Mouse (Mus musculus) ovary, adult 18-20 months (tissue): Measurements from ENCODE around the gene Yipf2.

Experiments used
- DNase-seq: peaks from one replicate; pipeline ENCODE4 v3.0.0; 2022; ENCODE audit warnings: low spot score, mixed read lengths

The Yipf2 gene

DNA sequence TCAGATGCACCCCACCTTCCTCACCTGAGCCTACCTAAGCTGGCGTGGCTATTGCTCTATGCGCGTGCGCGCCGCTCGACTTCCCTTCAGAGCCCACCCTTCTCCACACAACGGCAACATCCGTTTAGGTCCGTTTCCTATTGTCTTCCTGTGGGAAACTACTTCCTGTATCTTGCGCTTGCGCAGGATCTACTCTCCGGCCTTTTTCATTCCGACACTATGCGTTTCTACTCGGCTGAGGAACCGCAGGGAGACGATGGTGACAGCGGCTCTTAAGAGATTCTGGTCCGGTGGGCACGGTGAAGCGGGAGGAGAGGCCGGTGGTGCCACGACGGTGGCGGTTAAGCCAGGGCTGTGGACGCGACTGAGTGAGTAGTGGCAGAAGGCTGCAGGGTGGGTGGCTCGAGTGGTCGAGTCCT lies at the start of gene Yipf2, which contains the start of gene Timm29:
Gene Yipf2 (minus strand): TSS at position 126 of the 419 bp plus-strand sequence.
Gene Timm29 (plus strand): TSS at position 20 of the 419 bp plus-strand sequence.
- peak; percentile 85 for DNase-seq

DNA sequence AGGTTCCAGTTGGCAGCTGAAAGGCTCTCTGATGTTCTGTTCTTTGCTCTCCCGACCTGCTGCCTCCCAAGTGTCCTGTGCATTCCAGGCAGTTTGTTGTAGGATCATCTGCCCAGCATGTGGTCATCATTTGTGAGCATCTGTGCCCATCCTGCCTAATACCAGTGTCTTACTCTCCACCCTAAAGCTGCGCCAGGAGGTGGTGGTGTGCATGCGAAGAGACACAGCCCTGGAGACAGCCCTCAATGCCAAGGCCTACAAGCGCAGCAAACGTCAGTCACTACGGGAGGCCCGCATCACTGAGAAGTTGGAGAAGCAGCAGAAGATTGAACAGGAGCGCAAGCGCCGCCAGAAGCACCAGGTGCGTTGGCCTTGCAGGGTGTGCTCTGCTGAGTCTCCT lies 46.4 kb upstream of the Yipf2 start:
- DNase-seq, result no peak

DNA sequence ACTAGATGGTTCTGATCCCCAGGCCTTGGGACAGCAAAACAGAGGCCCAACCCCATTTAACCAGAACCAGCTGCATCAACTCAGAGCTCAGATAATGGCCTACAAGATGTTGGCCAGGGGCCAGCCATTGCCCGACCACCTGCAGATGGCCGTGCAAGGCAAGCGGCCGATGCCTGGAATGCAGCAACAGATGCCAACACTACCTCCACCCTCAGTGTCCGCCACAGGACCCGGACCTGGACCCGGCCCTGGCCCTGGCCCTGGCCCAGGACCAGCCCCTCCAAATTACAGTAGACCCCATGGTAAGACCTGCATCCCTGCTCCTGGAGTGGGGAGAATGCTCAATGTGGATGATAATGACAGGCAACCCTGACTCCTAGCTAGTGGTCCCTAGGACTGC lies 43.0 kb upstream of the Yipf2 start:
- no peak for DNase-seq

DNA sequence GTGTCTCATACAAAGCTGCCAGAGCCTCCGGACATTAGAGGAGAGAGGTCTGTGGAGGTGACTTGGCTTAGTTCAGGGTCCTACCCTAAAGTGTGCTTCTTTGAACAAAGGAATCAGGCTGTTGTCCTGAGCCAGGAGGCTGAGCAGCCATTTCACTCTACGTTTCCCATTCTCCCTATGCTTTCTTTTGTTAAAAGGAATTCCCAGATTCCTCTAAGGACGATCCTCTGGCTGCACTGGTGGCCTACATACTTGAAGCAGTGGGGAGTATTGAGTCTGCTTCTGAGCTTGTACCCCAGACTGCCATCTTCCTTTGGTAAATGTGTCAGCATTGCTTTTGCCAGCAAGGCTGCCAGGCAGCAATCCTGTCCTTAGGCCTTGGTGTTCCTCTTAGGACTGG lies 40.5 kb upstream of the Yipf2 start:
- DNase-seq, result no peak

DNA sequence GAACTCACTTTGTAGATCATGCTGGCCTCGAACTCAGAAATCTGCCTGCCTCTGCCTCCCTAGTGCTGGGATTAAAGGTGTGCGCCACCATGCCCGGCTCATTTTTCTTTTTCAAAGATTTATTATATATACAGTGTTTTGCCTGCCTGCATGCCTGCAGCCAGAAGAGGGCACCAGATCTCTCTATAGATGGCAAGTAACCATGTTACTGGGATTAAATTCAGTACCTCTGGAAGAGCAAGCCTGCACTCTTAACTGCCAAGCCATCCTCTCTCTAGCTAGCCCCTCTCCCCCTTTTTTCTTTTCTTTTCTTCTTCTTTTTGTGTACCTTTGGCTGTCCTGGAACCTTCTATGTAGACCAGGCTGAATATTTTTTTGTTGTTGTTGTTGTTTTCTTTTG lies 38.0 kb upstream of the Yipf2 start:
- no peak for DNase-seq

DNA sequence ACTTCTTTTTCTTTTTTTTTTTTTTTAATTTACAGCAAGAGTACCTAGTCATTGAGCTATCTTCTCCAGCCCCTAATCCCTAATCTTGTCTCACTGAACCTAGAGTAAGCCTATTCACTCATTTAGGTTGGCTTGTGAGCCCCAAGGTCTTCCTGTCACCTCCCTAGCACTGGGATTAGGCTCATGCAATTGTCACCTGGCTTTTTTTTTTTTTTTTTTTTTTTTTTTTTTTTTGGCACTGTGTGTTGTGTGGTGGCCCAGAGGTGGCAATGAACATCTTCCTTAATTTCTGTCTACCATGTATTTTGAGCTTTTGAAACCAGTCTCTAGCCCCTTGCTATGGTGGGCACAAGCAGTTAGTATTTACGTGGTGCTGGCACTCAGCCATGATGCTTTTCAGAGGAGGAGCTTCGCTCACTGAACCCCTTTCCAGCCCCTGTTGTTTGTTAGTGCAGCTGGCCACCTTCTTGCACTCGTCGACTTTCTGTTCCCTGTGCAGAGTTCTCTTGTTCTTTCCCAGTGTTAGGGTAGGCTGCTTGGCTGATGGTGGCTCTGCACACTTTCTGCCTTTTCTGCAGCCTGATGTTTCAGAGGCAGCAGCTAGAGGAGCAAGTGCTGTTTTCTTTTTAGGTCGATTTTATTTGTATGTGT lies 34.6 kb upstream of the Yipf2 start:
- no peak for DNase-seq

DNA sequence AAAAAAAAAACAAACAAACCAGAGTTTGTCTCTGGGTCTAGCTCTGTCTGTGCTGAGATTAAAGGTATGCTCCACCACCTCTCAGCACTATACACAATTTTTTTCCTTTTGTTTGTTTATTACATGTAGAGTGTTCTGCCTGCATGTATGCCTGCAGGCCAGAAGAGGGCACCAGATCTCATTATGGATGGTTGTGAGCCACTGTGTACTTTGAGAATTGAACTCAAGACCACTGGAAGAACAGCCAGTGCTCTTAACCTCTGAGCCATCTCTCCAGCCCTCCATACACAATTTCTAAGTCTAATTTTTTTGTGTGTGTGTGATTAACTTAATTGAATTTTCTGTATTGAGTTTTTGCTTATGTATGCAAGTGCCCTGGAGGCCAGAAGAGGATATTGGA lies 33.9 kb upstream of the Yipf2 start:
- DNase-seq, result no peak

DNA sequence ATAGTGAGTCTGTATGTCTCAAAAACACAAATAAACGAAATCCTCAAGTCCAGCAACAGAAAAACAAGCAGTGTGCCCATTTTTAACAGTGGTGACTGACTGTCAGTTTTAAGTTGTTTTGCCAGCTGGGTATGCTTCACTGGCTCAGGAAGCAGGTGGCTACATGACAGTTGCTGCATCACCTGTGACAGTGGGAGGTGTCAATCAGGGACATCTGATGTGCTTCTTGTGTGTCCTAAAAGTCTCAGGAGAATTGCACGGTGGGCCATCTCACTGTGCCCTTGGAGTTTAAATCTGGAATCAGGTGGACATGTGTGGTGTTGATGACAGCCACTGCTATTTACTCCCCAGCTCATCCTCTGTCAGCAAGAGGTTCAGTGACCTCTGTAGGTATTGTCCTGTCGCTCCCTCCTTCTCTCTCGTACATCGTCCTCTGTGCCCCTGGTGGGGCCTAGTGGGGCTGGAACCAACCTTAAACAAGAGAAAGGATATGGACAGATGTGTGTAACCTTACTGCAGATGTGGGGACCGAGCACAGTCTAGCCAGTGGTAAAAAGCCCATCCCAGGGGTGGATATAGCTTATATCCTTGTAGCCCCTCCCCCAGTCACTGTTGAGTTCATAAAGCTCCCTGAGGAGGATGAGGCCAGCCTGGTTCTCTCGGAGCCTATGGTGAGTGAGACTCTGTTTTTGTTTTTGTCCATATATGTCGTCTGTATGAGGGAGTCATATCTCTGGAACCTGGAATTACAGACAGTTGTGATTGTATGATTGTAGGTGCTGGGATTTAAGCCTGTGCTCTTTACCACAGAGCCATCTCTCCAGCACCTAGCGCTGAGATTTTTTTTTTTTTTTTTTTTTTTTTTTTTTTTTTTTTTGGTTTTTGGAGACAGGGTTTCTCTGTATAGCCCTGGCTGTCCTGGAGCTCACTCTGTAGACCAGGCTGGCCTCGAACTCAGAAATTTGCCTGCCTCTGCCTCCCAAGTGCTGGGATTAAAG lies 33.0 kb upstream of the Yipf2 start:
- no peak for DNase-seq

DNA sequence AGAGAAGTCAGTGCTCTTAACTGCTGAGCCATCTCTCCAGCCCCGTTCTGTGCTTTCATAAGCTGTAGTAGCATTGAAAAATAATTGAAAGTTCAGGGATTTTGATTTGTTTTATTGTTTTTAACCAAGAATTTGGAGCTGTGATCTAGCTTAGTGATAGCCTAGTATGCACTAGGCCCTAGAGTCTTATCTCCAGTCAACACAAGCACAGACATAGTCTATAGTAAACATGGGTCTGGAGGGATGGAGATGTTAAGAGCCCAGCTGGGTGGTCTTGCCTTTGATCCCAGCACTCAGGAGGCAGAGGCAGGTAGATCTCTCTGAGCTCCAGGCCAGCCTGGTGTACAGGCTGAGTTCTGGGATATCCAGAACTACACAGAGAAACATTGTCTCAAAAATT lies 30.0 kb upstream of the Yipf2 start:
- no peak for DNase-seq

DNA sequence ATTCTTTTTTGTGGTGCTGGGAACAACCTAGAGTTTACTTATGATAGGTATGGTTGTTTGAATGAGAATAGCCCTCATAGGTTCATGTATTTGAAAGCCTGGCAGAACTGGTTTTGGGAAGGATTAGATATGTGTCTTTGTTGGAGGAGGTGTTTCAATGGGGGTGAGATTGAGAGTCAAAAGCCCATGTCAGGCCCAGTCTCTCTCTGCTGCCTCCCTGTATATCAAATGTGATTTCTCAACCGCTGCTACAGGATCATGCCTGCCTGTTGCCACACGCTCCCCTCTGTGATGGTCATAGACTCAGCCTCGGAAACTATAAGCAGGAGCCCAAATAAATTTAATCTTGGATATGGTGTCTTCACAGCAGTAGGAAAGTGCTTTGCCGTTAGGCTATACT lies 27.6 kb upstream of the Yipf2 start:
- no peak for DNase-seq

DNA sequence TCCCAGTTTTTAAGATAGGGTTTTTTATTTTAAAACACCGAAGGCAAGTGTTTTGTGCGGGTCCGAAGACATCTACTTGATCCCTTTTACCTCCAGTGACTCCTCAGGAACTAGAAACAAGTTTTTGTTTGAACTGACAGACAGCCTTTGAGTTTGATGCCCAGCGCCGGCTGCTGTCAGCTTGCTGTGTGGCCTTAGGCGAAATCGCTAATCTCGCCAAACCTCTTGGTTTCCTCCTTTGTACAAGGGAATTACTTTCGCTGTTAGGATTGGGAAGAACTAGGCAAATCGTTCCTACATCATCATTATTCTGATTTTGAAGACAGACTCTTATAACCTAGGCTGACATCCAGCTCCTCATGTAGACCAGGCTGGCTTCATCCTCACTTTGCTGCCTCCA lies 24.4 kb upstream of the Yipf2 start:
- DNase-seq, result no peak

DNA sequence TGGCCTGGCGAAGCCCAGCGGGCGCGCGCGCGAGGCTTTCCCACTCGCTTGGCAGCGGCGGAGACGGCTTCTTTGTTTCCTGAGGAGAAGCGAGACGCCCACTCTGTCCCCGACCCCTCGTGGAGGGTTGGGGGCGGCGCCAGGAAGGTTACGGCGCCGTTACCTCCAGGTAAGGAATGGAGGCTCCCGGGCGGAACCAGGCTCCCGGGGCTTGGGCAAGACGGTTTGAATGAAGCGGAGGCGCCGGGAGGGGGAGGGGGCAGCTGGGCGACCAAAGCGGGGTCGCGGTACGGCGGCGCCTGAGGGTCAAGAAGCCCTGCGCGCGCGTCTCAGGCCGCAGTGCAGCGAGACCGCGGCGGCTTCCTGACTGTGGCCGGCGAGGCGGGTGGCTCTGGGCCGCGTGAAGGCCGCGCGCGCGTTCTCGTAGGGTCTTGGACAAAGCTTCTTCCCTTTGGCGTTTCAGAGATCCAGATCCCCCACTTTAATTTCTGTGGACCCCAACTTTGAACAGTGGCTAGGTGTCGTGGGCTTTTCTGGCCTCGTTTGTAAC lies 23.7 kb upstream of the Yipf2 start:
- DNase-seq, result peak; percentile 83

DNA sequence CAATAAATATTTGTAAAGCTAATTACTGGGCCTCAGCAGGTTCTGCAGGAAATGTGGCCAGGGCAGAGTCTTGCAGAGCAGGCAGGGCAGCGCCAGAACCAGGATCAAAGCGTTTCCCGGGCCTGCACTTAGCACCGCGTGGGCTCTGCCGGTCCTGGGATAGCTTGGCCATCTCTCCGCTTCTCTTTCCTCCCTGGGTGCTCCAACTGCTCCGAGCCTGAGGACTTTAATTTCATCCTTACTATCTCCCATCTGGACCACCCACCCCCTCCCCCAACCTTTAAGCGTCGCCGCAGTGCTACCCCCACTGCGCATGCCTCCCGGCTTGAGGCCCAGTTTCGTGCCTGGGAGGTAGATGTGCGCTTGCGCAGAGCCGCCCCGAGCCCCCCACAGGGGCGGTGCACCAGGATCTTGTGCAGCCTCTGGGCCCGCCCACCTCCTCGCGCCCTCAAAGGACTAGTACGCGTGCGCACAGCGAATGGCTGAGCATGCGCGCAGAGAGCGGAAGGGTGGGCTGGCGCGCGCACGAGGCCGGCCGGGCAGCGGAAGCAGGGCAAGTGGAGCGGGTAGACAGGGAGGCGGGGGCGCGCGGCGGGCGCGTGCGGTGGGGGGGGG lies 23.1 kb upstream of the Yipf2 start, which contains the start of gene Smarca4:
Gene Smarca4 (plus strand): TSS at position 553 of the 615 bp plus-strand sequence.
- DNase-seq, result peak; percentile 100

DNA sequence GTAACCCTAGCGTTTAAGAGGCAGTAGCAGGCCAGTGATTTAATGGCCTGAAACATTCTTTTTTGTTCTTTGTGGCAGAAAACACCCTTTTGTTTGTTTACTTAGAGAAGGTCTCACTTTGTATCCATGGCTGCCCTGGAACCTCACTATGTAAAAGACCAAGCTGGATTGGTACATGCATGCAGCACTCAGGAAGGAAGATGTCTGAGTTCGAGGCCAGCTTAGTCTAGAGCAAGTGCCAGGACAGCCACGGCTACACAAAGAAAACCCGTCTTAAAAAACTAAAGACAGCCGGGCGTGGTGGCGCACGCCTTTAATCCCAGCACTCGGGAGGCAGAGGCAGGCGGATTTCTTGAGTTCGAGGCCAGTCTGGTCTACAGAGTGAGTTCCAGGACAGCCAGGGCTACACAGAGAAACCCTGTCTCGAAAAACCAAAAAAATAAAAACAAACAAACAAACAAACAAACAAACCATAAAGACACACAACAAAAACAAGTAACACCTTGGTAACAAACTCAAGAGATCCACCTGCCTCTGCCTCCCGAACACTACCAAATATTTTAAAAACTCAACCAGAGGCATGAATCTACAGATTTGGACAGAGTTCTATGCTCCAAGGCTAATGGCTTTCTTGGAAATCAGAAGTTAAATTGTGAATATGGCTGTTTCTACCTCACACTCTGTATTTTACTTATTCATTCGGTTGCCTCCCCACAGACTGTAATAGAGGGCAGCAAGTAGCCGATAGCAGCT lies 22.4 kb upstream of the Yipf2 start:
- no peak for DNase-seq

DNA sequence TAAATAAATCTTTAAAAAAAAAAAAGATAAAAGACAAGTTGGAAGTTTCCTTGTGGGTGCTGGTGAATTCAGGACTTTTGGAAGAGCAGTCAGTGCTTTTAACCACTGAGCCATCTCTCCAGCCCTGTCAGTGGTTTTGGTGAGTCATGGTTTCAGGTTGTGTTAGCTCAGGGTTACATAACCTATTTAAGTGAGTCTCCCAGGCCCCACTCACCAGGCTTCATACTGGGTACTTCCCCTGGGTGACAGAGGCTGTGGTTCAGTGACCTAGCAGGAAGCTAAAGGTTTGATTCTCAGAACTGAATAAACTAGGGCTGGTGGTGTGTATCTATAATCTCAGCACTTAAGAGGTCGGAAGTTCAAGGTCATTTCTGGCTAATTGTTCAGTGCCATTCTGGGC lies 17.2 kb upstream of the Yipf2 start:
- DNase-seq, result no peak

DNA sequence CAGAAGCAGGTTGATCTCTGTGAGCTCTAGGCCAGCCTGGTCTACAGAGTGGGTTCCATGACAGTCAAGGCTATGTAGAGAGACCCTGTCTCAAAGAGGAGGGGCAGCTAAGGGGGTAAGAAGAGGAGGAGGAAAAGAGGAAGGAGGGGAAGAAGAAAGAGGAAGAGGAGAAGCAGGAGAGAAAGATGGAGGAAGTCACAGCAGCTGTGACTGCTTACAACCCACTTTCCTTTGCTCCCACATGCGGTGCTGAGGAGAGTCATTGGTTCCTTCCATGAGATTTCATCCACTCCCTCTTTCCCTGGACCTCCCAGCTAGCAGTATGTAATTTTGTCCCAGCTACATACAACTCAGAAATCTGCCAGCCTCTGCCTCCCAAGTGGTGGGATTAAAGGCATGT lies 14.0 kb upstream of the Yipf2 start:
- no peak for DNase-seq

DNA sequence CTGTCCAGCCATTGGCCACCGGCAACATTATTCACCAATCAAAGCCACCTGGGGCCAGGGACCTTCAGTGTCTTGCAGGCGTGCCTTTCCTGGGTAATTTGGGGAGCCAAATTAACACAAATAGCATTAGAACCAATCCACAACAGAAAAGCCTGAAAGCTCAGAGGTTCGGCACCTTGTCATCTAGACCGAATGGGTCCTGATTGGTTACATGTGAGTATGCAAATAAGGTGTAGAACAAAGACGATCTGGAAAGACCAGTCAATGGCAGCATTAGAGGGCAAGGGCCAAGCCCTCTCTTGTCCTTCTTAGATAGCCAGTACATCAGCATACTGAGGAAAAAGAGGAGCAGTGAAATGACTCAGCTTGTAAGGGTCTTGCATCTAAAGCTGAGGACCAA lies 13.2 kb upstream of the Yipf2 start:
- DNase-seq, result no peak

DNA sequence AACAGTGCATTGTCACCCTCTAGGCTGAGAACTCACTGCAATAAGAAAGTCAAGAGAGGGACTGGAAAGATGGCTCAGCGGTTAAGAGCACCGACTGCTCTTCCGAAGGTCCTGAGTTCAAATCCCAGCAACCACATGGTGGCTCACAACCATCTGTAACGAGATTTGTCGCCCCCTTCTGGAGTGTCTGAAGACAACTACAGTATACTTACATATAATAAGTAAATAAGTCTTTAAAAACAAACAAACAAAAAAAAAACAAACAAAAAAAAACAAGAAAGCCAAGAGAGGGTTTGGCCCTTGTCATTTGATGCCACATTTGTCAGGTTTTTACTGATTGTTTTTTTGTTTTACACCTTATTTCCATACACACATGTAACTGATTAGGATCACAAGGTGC lies 11.5 kb upstream of the Yipf2 start:
- DNase-seq, result no peak

DNA sequence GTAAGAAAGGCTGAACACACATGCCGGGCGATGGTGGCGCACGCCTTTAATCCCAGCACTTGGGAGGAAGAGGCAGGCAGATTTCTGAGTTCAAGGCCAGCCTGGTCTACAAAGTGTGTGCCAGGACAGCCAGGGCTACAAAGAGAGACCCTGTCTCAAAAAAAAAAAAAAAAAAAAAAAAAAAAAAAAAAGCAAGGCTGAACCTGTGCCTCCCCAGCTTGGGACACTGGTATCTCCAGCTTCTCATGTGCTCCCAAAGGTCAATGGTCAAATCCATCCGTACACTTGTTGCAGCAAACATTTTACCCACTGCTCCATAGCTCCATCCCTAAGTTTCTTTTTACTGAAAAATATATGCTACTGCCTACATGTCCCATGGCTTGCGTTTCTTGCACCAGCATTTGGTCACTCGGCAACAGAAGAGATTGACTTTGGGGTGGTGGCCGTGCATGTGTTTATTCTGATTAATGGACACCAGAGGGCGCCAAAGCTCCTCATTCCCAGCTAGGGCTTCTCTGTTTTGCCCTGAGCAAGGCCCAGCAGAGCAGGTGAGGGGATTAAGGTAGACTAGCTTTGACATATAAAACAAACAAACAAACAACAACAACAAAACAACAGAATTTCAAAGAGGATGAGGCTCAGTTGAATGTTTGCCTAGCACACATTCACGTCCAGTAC lies 9.2 kb upstream of the Yipf2 start:
- DNase-seq, result peak; percentile 44

DNA sequence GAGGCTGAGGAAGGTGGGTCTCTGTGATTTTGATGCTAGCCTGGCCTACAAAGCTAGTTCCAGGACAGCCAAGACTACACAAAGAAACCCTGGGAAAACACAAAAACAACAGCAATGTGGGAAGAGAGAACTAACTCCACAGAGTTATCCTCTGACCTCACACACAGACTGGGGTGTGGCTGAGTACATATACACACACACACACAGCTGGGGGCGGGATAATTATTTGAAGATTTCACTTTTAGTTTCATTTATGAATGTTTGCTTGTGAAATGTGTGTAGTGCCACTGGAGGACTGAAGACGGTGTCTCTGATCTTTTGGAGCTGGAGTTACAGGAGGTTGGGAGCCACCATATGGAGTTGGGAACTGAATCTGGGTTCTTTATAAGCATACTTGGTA lies 8.4 kb upstream of the Yipf2 start:
- DNase-seq, result no peak

DNA sequence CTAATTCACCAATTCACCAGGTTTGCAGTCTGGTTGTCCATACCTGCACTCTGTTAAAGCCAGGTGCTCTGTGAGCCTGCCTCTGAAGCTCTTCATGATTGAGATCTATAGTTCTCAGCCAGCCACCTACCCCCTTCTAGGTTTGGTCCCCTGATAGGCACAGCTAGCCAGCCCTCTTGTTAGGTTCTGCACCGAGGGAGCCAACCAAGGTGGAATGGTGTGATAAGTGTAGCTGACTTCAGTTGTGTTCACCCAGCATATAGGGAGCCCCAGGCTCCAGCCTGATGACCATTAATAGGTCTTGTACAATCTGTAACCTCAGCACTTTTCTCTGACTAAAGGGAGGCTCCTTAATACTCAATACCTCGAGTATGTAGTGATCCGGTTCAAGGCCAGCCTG lies 7.6 kb upstream of the Yipf2 start:
- no peak for DNase-seq
